Mouse (Mus musculus) cerebellum, adult 8-10 months (tissue): ENCODE measurements around the gene Hsf4.

Experiments used
- DNase-seq: peaks from one replicate; pipeline ENCODE4 v3.0.0; 2022

The Hsf4 gene

GRCm38 (mm10) chr8:105306146-105306691, 36.6 kb downstream of the Hsf4 start:
- DNase-seq, result peak; percentile 49

DNA sequence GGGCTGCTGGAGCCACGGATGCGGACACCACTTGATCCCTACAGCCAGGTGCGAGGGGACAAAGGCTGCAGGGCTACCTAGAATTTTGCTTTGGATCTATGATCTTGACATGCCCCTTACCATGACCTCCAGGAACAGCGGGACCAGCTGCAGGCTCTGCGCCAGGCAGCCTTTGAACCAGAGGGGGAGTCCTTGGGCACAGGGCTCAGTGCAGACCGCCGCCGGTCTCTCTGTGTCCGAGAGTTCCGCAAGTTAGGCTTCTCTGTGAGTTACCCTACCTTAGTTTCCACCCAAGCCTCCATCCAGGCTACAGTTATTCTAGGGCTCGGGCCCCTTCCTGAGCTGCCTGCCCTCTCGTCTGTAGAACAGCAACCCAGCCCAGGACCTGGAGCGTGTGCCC, 38.1 kb downstream of the Hsf4 start:
- peak; percentile 31 for DNase-seq

DNA sequence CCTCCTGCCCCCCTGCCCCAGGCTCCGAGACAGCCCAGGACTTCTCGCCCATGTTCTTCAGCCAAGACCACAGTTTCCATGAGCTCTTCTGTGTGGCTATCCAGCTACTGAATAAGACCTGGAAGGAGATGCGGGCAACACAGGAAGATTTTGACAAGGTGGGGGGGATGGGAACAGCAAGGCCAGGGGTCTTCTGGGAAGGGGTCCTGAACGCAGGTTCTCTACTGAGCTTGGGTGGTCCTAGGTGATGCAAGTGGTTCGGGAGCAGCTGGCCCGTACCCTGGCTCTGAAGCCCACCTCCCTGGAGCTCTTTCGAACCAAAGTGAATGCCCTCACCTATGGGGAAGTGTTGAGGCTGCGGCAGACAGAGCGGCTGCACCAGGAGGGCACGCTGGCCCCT, 38.8 kb downstream of the Hsf4 start:
- DNase-seq, result peak; percentile 36

DNA sequence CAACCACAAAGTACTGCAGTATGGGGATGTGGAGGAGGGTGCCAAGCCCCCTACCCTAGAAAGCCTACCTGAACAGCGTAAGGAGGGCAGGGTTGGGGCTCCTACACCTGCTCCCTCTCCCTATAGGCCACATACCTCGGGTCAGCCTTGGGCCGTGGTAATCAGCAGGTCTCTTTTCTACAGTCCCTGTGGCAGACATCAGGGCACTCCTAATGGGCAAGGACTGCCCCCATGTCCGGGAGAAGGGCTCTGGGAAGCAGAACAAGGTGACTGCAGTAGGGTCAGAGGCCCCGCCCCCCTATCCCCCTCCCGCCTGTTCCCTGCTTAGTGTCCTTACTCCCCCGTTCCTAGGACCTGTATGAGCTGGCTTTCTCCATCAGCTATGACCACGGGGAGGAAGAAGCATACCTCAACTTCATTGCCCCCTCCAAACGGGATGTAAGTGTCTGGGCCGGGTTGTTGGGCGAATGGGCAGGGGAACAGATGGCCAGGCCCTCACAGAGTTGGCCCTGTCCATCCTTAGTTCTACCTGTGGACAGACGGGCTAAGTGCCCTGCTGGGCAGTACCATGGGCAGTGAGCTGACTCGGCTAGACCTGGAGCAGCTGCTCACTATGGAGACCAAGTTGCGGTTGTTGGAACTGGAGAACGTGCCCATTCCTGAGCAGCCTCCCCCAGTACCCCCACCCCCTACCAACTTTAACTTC, 39.7 kb downstream of the Hsf4 start:
- DNase-seq, result peak; percentile 90

- peak; percentile 49 for DNase-seq
Measured at GRCm38 (mm10) chr8:105310118-105310517, 40.5 kb downstream of the Hsf4 start.

- no peak for DNase-seq
Measured at GRCm38 (mm10) chr8:105311718-105312117, 42.1 kb downstream of the Hsf4 start.

GRCm38 (mm10) chr8:105312891-105313481, 43.4 kb downstream of the Hsf4 start:
- DNase-seq, result peak; percentile 39

DNA sequence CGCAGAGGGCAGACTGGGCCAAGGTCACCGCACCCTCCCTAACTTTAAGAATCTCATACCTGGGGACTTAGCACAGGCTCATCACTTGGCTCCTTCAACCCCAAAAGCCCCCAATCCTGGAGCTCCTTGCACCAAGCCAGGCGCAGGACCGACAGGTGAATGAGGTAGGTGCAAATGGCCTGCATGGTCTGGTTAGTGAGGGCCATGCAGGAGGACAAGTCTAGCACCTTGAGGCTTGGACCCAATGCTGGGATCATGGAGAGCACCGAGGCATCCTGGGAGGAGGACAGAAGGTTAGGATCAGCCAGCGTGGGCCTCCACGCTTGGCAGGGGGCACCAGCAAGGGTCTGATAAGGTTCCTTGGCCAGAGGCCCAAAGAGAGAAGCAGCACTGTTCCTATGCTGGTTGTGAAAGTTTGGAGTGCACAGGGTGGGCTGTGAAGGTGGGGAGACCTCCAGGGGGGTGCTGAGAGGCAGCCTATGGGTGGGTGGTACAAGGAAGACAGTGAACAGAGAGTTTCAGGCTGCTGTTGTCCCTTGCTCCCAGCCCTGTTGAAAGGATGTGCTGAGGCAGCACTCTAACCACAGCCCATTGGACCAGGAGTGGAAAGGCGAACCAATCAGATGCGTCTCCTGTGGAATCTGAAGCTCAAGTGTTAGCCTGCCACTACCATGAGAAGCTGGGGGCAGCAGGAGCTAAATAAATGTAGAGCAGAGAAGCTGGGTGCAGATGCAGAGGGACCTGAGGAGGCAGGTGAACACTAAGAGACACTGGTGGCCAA, 44.2 kb downstream of the Hsf4 start:
- no peak for DNase-seq

DNA sequence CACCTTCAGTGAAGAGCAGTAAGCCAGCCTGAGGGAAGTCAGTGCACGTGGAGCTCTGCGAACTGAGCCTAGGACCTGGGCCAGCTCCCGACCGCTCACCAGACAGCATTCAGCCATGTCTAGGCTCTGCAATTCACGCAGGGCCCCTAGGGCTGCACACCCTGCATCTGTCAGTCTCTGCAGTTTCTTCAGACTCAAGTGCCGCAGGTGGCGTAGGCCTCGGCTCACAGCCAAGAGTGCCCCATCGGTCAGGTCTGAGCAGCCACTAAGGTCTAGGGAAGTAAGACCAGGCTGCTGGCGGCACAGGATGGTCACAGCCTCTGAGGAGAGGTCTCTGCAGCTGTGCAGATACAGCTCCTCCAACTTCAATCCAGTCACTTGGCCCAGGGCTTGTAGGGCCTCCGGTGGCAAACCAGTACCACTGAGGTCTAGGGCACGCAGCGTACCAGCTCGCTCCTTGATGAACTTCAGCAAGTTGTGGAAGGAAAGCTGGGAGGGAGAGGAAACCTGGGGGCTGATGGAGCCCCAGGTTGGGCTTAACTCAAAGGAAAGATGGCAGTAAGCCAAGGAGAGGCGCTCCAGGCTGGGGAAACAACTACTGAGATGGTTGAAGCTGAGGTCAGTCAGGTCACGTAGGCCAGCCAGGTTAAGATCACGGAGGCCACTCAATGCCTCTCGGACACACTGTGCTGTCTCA, 45.6 kb downstream of the Hsf4 start:
- peak; percentile 57 for DNase-seq

DNA sequence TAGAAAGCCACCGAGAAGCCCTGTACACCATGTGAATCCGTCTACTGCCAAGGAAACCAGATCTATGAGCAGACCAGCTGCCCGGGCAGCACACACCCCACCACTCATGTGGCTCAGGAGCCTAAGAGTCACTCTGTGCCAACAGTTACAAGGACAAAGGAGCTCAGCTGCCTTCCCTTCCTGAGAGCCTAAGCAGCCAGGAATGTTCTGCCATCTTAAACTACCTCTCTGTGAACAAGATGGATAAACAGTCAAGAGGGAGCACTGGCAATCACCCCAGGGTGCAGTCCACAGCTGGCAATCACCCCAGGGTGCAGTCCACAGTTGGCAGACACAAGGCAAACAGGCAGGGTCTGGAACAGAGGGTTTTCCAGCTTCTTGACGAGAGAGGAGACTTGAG, 48.3 kb downstream of the Hsf4 start:
- DNase-seq, result no peak

- no peak for DNase-seq
Measured at GRCm38 (mm10) chr8:105318662-105319190, 49.1 kb downstream of the Hsf4 start.

DNA sequence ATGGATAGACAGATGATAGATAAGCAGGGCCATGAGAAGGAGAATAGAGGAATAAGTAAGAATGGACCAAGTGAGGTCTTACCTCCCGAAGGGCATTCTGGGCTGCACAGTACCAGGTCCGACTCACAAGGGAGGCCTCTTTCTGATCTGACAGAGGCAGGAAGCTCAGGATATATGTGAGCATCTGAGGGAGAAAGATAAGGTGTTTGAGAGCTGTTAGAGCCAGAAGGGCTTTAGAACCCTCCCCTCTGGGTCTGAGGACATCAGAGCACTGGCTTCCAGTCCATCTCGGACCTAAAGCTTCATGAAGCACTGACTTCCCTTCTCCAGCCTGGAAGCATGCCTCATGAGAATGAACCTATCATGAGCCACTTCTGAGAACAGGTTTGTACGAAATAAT, 53.6 kb downstream of the Hsf4 start:
- DNase-seq, result no peak
